Mouse (Mus musculus) telencephalon, adult 2 months (tissue): Measurements from ENCODE around the gene Prkca.

Experiments used
- DNase-seq: peaks from one replicate; pipeline ENCODE4 v3.0.0-alpha.2; 2011; ENCODE audit warnings: low read depth, low spot score

Gene Prkca

DNA sequence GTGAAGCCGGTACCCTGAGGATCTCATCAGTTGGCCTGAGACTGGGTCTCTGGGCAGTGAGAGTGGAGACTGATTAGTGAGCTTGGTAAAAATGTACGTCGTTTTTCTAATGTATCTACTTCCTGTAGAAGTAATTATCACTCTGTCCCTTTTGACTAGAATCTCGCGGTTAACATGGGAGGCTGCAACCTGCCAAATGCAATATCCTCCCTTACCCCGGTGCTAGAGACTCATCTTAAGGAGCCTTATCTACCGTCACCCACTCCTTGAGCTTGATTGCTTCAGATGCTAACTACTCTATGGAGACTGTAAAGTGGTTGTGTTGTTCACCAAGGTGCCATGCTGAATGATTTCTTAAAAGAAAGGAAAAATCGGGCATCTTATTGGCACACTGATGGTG, 1.9 kb downstream of the Prkca start:
- no peak for DNase-seq

DNA sequence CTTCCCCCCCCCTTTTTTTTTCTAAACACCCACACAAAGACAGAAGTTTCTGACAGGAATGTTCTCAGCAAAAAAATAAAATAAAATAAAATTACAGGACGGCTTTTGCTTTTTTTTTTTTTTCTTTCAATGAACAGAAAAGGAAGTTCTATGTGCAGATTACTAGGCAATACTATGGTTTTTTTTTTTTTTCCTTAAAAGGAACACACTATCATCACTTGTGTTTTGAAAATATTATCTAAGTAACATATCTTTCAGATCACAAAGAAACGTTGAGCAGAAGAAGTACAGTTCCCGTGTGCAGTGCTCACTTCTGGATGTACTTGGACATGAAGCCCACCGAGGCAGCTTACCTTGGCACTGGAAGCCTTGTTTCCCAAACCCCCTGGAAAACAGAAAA, 3.4 kb downstream of the Prkca start:
- DNase-seq = no peak

DNA sequence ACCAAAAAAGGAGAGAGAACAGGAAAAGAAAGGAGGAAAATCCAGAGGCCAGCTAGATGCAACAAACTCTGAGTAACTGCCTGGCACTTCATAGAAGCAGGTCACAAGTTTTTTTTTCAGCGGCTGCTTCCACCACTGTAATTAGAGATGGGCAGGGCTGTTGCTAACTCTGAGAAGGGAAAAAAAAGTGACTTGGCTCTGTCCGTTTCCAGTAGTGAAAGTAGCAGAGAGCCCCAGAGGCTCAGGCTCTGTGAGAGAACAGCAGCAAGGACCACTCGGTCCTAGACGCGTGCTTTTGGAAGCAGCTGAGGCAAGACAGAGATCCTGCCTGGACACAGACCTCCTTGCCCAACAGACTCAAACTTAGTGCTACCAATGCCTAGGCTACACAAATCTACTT, 7.3 kb downstream of the Prkca start:
- no peak for DNase-seq

DNA sequence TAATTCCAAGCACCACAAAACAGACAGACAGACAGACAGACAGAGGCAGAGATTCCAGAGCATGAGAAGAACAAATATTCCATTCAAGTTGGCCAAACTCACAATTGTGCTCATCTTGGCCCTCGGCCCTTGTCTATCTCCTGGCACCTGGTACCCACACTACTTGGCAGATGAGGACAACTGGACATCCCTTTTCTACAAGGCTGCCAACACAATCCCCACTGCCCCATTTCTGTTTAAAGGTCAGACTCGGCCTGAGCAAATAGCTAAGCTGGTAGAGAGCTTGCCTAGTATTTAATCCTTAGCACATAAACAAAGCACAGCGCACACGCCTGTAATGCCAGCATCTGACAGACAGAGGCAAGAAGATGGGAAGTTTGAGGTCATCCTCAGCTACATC, 8.2 kb downstream of the Prkca start:
- no peak for DNase-seq

DNA sequence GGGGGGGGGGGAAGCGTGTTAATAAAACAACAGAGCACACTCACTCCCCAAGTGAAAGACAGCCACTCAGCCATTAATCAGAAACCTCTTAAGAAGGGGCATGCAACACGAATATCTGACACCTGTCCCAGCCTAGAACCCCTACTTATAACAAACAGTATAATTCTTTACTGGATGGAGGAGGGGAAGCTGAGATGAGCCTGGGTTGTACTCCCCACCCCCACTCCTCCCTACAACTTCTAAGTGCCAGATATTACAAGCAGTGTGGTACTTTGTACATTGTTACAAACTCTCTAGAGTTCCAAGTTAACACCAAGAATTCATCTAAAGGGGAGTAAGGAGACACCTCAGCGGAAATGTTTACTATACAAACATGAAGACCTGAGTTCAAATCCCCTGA, 9.1 kb downstream of the Prkca start:
- DNase-seq = no peak

DNA sequence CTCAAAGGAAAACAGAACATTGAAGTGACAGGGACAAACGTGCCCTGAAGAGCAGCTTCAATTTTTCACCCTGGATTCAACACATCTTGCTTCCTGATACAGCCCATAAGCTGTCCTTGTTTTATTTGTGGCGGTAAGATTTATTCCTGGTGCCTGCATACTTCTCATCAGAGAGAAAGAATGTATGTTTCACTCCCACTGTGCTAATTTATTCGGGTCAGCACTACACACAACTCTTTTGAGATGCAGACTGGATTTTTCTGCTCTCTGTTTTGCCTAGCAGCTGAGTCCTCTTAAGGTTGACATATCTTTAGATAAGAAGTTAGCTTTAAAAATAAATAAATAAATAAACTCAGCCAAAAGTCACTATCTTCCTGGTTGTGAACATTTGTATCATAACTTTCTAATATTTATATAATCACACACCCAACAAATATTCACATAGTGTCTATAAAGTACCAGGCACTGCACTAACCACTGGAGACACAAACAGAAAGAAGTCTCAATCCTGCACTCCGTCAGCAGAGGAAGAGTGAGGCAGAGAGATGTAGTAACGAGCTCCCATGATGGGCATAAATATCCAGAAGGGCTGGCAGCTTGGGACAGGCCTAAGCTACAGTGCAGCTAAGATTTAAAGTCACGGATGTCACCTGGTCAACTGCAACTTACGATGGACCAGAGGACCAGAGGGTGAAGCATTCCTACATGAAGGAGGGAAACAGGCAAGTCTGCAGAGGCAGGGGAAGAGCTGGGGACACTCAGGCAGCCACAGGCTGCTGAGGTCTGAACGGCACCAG, 9.9 kb downstream of the Prkca start:
- no peak for DNase-seq

DNA sequence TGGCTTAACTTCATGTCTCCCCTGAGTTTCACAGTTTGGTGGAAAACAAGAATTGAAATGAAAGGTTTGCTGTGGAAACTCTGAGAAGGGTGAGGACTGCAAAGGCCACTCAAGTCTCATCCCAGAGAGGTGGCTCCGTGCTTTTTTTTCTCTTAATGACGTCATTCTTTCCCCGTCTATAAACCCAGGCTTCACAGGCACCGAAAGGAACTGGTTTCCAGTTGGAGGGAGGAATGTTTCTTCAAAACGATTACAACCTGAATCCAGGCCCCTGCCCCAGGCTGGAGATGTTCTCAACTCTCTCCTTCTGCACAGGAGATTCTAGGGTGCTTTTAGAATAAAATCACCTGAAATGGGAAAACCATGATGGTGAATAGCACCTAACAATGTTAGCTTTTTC, 10.7 kb downstream of the Prkca start:
- DNase-seq = no peak

DNA sequence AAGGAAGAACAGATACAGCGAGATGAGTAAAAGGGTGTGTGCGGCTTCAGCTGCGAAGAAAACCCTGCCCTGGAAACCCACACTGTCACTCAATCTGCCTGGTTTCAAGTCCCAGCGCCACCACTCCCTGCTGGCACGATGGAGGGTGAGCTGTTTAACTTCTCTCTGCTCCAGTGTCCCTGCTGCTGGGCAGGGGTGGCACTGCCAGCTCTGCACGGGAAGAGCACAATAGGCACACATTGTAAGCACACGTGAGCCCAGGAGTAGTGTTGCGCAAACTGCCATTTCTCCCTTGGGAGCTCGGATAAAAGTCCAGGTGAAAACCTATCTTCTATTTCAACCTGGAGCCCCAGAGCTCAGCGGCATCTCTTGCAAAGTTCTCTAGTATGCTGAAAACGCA, 12.9 kb downstream of the Prkca start:
- no peak for DNase-seq

DNA sequence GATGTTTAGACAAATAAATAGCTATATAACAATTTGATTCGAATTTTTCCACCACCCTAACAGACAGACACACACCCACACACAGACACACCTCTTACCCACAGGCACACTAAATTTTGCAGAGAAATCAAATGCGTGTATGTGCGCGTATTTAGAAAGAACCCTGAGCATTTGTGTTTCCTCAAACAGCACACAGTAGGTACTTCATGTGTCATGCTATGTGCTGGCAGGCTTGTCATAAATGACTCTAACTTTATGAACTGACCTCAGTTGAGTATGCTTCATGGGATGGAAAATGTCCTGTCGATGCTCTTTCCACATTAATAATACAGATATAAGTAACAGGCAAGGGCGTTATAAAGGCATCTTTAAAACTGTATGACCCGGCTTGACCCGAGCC, 17.8 kb downstream of the Prkca start:
- DNase-seq = no peak

DNA sequence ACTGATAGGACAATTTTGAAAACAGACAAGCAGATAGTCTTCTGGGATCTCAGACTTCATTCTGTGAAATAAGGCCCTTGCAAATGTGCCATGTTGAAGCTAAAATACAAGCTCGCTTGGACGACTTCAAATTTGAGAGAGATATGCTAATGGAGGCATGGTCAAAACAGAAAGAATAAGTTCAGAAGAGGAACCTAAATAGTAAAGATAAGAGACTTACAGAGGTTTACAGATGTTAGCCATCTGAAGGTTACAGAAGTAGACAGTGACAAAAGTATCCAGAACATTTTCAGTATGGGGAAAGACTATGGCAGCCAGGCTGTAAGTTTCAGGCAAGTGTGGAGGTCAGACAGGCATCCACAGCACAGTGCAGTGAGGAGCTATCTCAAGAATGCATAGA, 21.6 kb downstream of the Prkca start:
- no peak for DNase-seq

DNA sequence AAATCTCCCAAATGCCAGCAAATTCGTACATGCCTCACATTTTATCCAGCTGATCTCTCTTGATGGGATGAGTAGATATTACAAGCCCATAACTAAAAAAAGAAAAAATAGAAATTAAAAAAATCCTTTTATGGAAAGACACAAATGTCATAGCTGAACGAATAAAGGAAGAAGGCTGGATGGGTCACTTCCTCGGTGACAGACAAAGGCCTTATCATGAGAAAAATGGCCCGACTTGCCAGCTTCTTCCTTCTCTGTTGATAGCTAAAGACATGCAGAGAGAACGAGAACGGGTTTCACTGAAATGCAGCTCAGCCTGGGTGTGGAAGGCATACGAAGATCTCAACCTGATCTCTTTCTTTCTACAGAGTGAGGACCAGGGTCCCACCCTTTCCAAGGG, 23.2 kb downstream of the Prkca start:
- DNase-seq = no peak

DNA sequence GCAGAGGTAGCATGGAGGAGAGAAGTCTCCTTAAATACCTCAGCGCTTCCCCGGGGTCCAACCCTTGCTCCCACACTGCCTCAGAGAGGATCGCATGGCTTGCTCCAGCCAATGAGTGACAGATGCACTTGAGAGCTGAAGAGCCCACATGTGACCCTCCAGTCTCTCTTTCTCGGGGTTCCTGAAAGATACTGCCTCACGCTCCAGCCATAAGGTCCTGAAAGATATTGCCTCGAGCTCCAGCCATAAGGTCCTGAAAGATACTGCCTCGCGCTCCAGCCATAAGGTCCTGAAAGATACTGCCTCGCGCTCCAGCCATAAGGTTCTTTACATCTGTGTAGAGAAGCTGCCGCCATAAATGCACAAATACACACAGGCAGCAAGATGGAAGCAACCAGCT, 24.6 kb downstream of the Prkca start:
- DNase-seq = no peak

DNA sequence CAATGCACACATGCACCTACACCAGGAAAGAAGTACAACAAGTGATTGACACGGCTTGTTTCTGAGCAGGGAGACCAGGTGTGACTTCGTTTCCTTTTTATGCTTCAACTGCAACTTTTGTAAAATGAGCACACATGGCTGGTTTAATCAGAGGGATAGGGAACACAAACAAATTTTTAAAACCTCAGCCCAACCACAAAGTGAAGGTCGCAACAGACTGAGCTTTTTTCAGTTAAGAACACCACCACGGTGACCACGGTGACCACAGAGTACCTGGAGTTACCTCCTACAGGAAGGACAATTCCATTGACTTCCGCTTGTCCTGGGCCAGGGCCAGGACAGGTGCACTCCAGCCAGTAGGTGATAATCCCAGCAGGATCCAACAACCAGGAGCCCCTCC, 25.9 kb downstream of the Prkca start:
- DNase-seq = no peak

DNA sequence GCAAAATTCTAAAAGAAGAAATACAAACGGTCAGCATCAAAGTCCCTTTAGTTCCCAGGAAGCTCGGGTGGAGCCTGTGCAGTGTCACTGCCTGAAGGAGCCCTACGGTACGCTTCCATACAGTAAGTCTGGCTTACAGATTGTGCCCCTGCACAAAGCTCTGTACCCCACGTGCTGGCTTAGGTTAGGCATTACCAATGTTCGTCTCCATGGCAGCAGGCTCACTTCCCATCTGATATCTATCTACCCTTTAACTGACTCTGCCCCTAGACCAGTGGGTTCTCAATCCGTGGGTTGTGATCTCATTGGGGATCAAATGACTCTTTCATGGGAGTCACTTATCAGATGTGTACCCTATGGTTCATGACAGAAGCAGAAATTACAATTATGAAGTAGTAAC, 28.0 kb downstream of the Prkca start:
- DNase-seq = no peak

DNA sequence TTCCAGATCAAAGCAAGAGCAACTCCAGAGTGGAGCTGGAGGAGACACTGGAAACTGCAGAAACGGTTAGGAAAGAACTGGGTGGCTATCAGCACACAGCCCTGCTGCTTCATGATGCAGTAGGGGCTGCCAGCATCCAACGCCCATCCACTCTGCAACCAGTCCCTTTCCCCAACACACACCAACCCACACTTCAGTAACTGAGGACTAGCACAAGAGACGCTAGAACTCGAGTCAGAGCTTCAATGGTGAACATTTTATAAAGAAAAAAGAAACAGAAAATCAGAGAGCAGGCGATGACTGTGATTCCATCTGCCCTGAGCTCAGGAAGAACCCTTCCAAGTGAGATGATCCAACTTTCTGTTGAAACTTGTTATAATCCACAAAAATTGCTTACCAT, 31.2 kb downstream of the Prkca start:
- peak; percentile 50 for DNase-seq

DNA sequence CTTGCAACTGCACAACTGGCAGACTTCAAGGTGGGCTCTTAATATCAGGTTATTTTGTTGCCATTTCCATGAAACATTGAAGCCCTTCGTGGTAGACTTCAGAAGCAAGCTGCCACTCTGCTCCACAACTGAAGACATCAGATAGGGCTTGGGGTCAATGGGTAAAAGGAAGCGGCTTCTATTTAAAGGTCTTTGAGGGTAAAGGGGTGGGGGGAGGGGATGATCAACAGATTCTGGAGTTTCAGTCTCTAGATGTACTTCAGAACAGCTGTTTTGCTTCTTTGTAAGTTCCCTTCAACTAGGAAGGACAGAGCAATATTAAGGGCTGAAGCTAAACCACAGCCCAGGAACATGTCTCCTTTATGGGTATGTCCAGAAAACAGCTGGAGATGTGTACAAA, 31.8 kb downstream of the Prkca start:
- DNase-seq = no peak

DNA sequence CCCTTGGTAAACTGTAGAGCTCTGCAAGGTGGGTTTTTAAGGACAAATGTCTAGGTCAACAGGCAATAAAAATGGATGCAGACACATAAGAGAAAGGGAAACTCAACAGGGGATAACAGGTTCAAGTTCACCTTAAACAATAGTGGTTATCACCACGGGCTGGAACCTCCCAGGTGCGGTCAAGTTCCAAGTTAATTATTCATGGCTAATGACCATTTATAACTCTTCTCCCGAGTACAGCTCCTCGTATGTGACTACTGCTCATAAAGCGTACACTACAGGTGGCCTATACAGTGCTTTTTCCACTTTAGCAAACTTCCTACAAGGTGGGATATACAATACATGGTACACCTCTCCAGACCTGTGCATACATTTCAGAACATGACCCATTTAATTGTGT, 33.9 kb downstream of the Prkca start:
- no peak for DNase-seq

DNA sequence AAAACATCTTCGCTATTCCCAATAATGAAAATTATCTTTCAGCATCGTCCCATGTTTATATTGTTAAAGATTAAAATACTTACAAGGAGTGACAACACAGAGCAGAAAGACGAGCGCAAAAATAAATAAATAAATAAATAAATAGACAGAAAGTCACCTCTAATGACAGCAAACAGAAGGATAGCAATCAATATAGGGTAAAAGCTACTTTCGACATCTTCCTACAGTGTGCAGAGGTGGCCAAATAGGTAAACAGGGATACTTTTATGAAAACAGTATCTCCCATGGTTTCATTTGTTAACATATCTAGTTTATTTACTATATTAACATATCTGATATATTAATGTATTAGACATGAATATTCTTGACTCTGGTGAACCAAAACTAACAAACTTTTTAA, 35.5 kb downstream of the Prkca start:
- no peak for DNase-seq

DNA sequence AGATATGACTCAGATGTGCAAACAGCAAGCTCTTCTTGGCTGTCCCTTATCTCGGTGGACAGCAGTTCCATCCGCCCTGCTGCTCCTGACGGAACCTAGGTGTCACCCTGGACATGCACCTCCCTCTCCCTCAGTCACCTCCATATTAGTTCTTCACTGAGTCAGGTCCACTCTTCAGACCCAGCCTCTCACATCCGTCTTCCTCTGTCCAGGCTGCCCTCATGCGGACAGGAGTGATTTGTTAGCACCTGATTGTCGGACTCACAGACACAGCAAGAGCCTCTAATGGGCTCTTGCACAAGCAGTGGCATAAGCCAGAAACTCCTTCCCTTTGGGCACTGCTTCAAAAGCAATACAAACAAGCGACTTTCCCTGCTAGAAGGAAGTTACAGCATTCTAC, 36.5 kb downstream of the Prkca start:
- DNase-seq = no peak

DNA sequence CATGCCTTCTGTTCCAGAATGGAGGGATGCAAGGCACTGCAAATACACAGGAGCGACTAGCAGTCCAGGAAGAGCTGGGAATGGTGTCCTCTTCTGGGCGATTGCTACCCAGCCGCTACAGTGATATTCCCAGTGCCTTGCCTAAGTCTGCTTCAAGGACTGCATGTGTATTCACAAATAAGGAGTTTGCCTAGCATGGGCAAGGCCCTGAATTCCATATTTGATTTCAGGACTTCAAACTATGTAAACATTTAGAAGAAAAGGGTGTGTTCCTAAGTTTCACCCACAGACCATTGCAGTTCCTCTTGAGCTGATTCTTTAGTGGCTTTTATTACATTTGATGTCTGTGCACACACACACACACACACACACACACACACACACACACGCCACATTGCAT, 39.9 kb downstream of the Prkca start:
- no peak for DNase-seq

DNA sequence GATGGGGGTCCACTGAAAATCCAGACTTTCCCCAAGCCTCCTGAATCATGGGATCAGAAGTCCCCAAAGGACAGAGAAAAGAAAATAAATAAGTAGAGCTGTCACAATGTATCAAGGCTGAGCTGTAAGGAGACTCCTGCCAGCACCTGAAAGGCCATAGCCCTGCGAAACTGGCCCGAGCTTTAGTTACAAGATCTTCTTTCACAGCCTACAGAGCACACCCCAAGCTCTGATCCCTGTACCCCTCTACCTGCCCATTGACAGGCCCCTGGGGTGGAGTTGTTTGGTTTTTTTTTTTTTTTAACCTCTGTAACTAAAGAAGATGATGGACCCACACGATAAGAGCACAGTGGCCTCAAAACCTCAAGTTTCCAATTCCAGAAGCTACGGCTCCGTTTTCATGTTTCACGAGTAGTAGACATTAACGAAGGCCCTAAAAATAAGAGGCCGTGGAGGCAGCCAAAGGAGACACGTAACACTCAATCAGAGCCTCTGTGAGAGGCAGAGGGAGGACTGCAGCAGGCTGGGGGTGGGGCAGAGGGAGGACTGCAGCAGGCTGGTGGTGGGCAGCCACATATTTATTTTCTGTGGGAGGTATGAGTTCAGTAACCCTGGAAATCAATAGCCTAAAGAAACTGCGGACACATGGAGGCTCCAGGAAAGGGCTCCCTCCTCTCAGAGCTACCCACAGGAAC, 41.8 kb downstream of the Prkca start:
- no peak for DNase-seq

DNA sequence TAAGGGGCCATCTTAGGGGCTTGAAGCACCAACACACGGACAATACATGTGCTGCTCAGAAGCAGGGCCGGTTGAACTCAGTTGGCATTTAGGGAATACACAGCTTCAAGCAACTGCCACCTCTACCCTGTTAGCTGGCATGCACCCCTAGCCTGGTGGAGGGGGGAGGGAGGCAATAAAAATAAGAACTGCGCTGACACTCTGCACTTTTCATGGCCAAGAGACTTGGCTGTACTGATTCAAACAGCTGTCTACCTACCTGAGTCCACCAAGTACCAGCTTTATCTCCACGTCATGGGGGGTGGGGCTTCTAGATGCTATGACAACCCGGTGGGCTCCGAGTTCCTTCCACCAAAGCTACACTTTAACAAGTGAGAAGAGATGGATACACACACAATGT, 42.7 kb downstream of the Prkca start:
- no peak for DNase-seq

DNA sequence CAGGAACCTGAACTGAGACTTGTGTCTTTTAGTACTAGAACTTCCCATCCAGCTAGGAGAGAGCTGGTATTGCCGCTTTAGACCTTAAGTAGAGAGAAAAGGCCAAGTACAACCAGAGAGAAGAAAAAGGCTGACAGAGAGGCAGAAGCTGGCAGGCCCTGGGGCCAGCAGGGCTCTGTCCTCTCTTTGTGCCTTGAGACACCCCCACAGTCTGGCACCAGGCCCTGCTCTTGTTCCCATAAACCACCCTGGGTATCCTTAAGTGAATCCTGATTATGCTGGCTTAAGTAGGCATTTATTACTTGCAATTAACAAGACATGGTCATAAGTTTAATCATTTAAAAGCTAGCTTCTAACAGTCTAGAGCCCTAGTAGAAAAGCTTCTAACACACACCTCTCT, 43.3 kb downstream of the Prkca start:
- DNase-seq = no peak

DNA sequence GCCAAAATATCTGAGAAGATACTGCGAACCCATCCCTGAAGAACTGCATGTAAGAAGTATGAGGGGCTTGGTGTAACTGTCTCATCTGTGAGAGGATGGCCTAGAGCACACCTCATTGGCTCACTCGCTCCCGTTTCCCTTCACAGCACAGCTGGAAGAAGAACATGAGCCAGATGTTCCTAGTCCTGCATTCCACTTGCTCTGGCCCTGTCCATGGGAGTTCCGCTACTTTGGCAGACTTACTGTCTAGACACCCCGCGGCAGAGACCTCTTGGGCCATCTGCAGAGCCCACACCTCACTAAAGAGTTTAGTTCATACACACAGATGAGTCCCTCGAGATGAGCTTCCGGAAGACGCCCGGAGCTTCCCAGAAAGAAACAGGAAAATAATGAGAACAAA, 43.8 kb downstream of the Prkca start:
- no peak for DNase-seq
